Mouse (Mus musculus): ENCODE results near the gene Ralgps1. TPM values are rescaled to one million over a fixed set of nuclear protein-coding genes. Genes with fewer than 3 reads are reported as not detected.

The Ralgps1 gene
- total RNA-seq, 2 experiments from 2014 or later, result 56.8 to 59.2 TPM

GRCm38 (mm10) chr2:33086016-33086596, 285.2 kb downstream of the Ralgps1 start:
- intact Hi-C loops (cut with DNase I), result loop anchor here (5.0 kb wide), 2 partner anchors 41 to 54 kb away; no protein-coding TSS in a partner anchor
- peak in 1 of 2 experiments; percentile 46 for DNase-seq (ENCODE audit: low spot score in 2 of 2)

GRCm38 (mm10) chr2:33084221-33084620, 287.1 kb downstream of the Ralgps1 start:
- DNase-seq (ENCODE audit: low spot score in 2 of 2), result no peak
- intact Hi-C loops (cut with DNase I), result no loop called here

Small RNA genes lying within 50 kb of the gene (microRNA-seq; reads per million reads assigned to microRNA genes)
- gene Gm25998, result 0 reads per million in 2 experiments

Other genes starting within 250 kb of the Ralgps1 start
- gene Garnl3, start 239.8 kb downstream of the Ralgps1 start, total RNA-seq (2021), result 100 to 1,000 TPM; 117 to 125 TPM
- gene Angptl2, start 155.4 kb downstream of the Ralgps1 start, total RNA-seq (2021), result 1 to 10 TPM; 2.2 to 2.3 TPM
- 10 to 100 TPM; 24.2 to 26.2 TPM for gene Zbtb34, start 59.8 kb upstream of the Ralgps1 start, total RNA-seq (2021)
- gene Zbtb43, start 97.1 kb upstream of the Ralgps1 start, total RNA-seq (2021), result 10 to 100 TPM; 30.9 to 36.0 TPM

All from left cerebral cortex, postnatal 25 days (tissue).